Mouse (Mus musculus) forebrain, embryonic 11.5 days (tissue): Measurements from ENCODE around the gene Trappc13. TPM values are rescaled to one million over a fixed set of nuclear protein-coding genes. Genes with fewer than 3 reads are reported as not detected.
"Not testable (repeated sequence)": the region's sequence is repeated elsewhere in the genome, so short reads cannot be mapped to it uniquely, and the experiment has no call there.

ENCODE experiments used
- ATAC-seq: fragments of 200-750 bp; cut with Nextera tagmentation; replicated peaks from 2 replicates; pipeline ENCODE4 v1.8.0; 2017; ENCODE audit warnings: moderate TSS enrichment; ENCODE audit not compliant: low FRiP score
- DNase-seq: peaks from one replicate; pipeline ENCODE4 v3.0.0-alpha.2; 2017; ENCODE audit warnings: low spot score
- H3K27ac ChIP-seq: fragments of 300-500 bp; sonication (generic); 2 replicates; pipeline ENCODE4 v1.5.1; 2014; ENCODE audit warnings: low read depth, low read length
- H3K27me3 ChIP-seq: fragments of 300-500 bp; sonication (generic); 2 replicates; pipeline ENCODE4 v1.6.1; 2014; ENCODE audit warnings: mild to moderate bottlenecking, low read length, mixed read lengths; ENCODE audit not compliant: control insufficient read depth, insufficient read depth
- H3K36me3 ChIP-seq: fragments of 300-500 bp; sonication (generic); 2 replicates; pipeline ENCODE4 v1.6.1; 2014; ENCODE audit warnings: mild to moderate bottlenecking, low read length, moderate library complexity, mixed read lengths; ENCODE audit not compliant: control insufficient read depth, insufficient read depth
- H3K4me1 ChIP-seq: fragments of 300-500 bp; sonication (generic); replicated peaks from 2 replicates; pipeline ENCODE4 v1.6.1; 2014; ENCODE audit warnings: low read length, mixed read lengths; ENCODE audit not compliant: control insufficient read depth, insufficient read depth
- H3K4me2 ChIP-seq: fragments of 300-500 bp; sonication (generic); 2 replicates; pipeline ENCODE4 v1.6.1; 2014; ENCODE audit warnings: low read depth, mild to moderate bottlenecking, low read length, moderate library complexity, mixed read lengths; ENCODE audit not compliant: severe bottlenecking
- H3K4me3 ChIP-seq: fragments of 300-500 bp; sonication (generic); 2 replicates; pipeline ENCODE4 v1.5.1; 2014; ENCODE audit warnings: low read depth, low read length
- H3K9ac ChIP-seq: fragments of 300-500 bp; sonication (generic); 2 replicates; pipeline ENCODE4 v1.6.1; 2014; ENCODE audit warnings: low read length
- H3K9me3 ChIP-seq: fragments of 300-500 bp; sonication (generic); 2 replicates; pipeline ENCODE4 v1.6.1; 2016; ENCODE audit warnings: low read length, mixed read lengths; ENCODE audit not compliant: control insufficient read depth
- WGBS: fragments of 180-500 bp; shearing (Covaris S2); extraction: QIAGEN DNeasy Blood & Tissue Kit; methylation state at CpG from one replicate; pipeline ENCODE4 v1.1.7; 2014; 5-methylcytosine and 5-hydroxymethylcytosine counted together
- polyA plus RNA-seq: library from polyadenylated mRNA; unstranded; fragments of >200 nt; fragmentation: Nextera tagmentation; extraction: Ambion mirVana; gene quantifications from 2 replicates; pipeline ENCODE4 v1.2.1, GENCODE M21; 2014

Gene Trappc13
- polyA plus RNA-seq: 85.0 and 101 TPM in 2 replicates

DNA sequence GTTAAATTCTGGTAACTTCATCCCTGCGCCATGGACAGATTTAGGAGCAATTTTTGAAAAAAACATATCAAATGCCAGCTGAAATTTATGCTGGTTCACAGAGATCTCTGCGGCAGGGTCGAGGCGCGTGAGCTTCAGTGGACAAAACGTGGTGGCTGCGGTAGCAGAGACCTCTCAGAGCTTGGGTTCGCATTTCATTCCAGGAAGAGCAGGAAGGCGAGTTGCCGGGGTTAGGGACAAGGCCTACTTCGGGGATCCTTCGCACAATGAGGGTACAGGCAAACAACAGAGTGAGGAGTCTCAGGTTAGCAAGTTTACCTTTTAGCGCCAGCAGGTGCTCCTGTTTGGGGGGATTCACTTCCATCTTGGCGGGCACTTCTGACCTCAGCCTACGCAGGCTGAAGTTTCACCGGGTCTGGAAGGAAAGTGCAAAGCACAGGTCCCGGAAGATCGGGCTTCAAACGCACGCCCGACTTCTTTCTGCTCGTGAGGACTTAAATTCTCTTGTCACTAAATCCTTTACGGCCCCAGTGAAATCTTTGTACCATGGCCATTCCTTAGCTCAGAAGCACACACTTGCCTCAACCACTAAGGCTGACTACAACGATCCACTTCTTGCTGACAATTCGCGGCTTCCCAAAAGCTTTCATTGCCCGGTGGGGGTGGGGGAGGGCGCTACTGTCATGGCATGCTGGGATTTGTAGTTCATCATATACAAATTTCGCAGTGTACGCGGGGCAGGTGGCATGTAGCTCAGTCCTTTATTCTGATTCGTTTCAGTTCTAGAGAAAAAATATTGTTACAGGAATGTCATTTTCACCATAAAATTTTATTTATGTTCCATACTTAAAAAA is at the start of gene Trappc13:
Gene Trappc13 (minus strand): TSS at position 674 of the 854 bp plus-strand sequence.
- Histone ChIP-seq H3K4me1 (no peaks in the 10 kb centered on the region), H3K9ac (peak within 1 kb of the TSS; percentile 74), H3K4me3 (peak within 1 kb of the TSS; percentile 79), H3K36me3 (no peaks in the 10 kb centered on the region), H3K9me3 (no peaks in the 10 kb centered on the region), H3K4me2 (peak within 1 kb of the TSS; percentile 71), H3K27me3 (no peaks in the 10 kb centered on the region), H3K27ac (peak within 1 kb of the TSS; percentile 50; the same call in 1 of the 2 replicates)
- DNase-seq: peak; percentile 88
- under 1% methylated on average over 32 of the region's 32 CpGs for WGBS
- peak; percentile 89 for ATAC-seq

DNA sequence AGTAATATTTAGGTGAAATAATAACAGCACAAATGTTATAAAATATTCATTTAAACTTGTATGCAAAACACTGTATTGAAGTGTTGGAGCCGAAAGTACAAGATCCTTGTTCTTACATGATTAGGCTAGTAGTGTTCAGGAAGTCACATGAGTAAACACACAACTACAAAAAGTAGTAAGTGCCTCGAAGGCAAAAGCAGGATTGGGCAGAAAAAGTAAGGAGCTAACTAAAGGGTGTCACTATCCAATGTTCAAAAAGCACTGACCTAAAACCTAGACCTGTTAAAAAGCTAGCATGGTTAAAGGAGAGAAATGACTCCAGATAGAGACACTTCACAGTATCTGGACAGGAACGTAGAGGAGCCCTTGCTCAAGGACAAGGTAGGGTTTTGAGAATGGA is 49.2 kb upstream of the Trappc13 start:
- no peak overlapping the region for H3K27ac ChIP-seq
- H3K9me3 ChIP-seq: no peaks in the 10 kb centered on the region
- H3K9ac ChIP-seq: peak overlapping the region; percentile 88; the same call in 1 of the 2 replicates
- H3K4me3 ChIP-seq: peak overlapping the region; percentile 72
- H3K4me1 ChIP-seq: peaks cover 3% of the 10 kb centered on the region; the same call in 1 of the 2 replicates
- peak overlapping the region; percentile 65 for H3K4me2 ChIP-seq
- WGBS: 64% methylated on average over 3 of the region's 3 CpGs
- DNase-seq (no peak), ATAC-seq (no peak)
- no peaks in the 10 kb centered on the region for H3K27me3 ChIP-seq
- no peaks in the 10 kb centered on the region for H3K36me3 ChIP-seq

DNA sequence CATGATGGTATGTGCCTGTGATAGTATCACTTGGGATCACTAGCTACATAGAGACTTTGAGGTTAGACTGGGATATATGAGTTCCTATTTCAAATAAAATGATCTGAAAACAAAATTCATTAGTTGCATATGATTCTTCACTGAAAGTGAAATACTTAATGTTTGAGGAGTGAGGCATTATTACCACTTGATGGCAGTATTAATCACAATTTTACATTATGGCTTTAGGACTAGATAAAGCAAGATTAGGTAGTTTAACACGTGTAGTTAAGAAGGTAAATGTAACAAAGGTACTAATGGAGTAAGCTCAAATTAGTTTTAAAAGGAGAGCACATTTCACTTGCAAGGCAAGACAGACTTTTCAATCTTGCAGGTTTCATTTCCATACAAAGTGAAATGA is 26.0 kb upstream of the Trappc13 start:
- H3K36me3 ChIP-seq: no peaks in the 10 kb centered on the region
- no peak for DNase-seq
- H3K4me1 ChIP-seq: no peaks in the 10 kb centered on the region
- no peak overlapping the region for H3K4me2 ChIP-seq
- no peak overlapping the region for H3K4me3 ChIP-seq
- H3K9me3 ChIP-seq: no peaks in the 10 kb centered on the region
- WGBS: 83% methylated on average over 1 of the region's 1 CpGs
- no peak overlapping the region for H3K27ac ChIP-seq
- no peak for ATAC-seq
- no peaks in the 10 kb centered on the region for H3K27me3 ChIP-seq
- H3K9ac ChIP-seq: no peak overlapping the region

DNA sequence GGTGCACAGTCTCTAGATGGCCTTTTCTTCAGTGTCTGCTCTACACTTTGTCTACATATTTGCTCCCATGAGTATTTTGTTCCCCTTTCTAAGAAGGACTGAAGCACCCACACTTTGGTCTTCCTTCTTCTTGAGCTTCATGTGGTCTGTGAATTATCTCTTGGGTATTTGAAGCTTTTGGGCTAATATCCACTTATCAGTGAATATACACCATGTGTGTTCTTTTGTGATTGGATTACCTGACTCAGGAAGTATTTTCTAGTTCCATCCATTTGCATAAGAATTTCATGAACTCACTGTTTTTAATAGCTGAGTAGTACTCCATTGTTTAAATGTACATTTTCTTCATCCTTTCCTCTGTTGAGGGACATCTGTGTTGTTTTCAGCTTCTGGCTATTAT is 17.6 kb upstream of the Trappc13 start:
- not testable (repeated sequence) for H3K9me3 ChIP-seq, H3K9ac ChIP-seq, H3K36me3 ChIP-seq, ATAC-seq, H3K4me3 ChIP-seq, H3K4me1 ChIP-seq, H3K27me3 ChIP-seq, DNase-seq, H3K4me2 ChIP-seq, H3K27ac ChIP-seq

DNA sequence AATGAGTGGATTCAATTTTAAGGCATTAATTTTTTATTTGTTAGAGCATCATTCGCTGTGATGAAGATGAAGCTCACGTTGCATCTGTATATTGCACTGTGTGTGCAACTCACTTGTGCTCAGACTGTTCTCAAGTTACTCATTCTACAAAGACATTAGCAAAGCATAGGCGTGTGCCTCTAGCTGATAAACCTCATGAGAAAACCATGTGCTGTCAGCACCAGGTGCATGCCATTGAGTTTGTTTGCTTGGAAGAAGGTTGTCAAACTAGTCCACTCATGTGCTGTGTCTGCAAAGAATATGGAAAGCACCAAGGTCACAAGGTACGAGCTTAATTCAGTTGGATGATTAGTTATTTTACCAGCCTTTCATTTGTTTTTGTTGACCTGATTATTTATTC is 9.1 kb upstream of the Trappc13 start:
- DNase-seq (no peak), ATAC-seq (no peak)
- Histone ChIP-seq H3K4me2 (no peak overlapping the region), H3K27me3 (no peaks in the 10 kb centered on the region), H3K27ac (no peak overlapping the region), H3K9ac (no peak overlapping the region), H3K4me3 (no peak overlapping the region), H3K36me3 (no peaks in the 10 kb centered on the region; the same call in 1 of the 2 replicates), H3K9me3 (no peaks in the 10 kb centered on the region), H3K4me1 (no peaks in the 10 kb centered on the region)
- WGBS: 88% methylated on average over 4 of the region's 4 CpGs

DNA sequence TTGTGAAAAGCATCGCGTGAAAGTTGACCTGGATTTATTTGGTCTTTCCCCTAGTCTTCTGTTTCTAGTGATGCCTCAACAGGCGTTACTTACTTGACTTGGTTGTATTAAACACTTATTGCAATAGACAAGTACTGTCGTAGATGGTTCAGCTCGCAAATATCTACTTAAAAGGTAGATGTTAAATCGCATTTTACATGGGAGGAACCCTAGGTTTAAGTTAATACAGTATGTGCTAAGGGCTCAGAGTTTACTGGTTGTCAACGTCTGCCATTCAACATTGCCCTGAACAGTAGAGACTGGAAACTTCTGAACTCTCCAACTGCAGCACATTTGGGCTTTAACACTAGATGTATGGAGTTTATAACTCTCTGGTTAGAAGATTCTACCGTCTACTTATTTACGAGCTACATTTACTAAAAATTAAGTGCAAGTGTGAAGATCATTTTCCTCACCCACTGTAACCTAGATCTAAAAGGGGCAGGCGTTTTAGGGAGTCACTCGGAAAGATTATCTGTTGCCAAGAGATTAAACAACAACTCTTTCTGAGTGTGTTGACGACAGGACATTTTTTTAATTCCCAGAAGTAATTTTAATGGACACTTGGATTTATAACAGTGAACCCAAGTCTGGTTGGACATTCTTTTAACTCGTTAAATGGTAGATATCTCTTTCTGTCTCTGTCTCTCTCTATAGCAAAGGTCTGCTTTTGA is 1.1 kb upstream of the Trappc13 start:
- H3K36me3 ChIP-seq: no peaks in the 10 kb centered on the region
- 23% methylated on average over 13 of the region's 13 CpGs for WGBS
- DNase-seq (no peak), ATAC-seq (no peak)
- H3K9me3 ChIP-seq: no peaks in the 10 kb centered on the region
- H3K4me2 ChIP-seq: peak overlapping the region; percentile 54
- H3K4me1 ChIP-seq: no peaks in the 10 kb centered on the region
- H3K9ac ChIP-seq: peak overlapping the region; percentile 74
- H3K27me3 ChIP-seq: no peaks in the 10 kb centered on the region
- peak overlapping the region; percentile 50; the same call in 1 of the 2 replicates for H3K27ac ChIP-seq
- peak overlapping the region; percentile 79 for H3K4me3 ChIP-seq

DNA sequence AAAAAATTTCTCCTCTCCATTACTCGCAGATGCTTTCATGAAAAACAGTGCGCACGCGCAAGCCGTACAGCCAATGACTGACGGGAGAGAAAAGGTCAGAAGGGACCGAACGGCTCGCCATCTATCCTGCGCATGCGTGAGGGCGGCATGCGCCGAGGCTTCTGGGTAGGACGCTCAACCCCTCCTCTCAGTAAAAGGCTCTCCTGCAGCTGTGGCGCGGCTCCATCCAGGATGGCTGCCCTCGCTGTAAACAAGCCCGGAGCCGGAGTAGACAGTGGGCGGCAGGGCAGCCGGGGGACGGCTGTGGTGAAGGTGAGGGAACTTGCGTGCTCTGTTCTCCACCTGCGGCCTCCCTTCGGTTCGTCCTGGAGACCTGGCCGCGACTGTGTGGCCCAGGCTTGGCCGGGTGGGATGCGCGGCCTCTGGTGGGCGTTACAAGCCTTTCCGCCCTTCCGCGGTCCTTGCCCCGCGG is 417 bp upstream of the Trappc13 start, which contains the start of gene Trim23:
Gene Trim23 (plus strand): TSS at position 148 of the 472 bp plus-strand sequence.
- no peaks in the 10 kb centered on the region for H3K27me3 ChIP-seq
- H3K4me1 ChIP-seq: no peaks in the 10 kb centered on the region
- peak within 1 kb of the TSS; percentile 74 for H3K9ac ChIP-seq
- DNase-seq: peak; percentile 97
- H3K4me2 ChIP-seq: peak within 1 kb of the TSS; percentile 71
- peak within 1 kb of the TSS; percentile 50; the same call in 1 of the 2 replicates for H3K27ac ChIP-seq
- no peaks in the 10 kb centered on the region for H3K36me3 ChIP-seq
- WGBS: under 1% methylated on average over 38 of the region's 38 CpGs
- peak; percentile 98 for ATAC-seq
- H3K4me3 ChIP-seq: peak within 1 kb of the TSS; percentile 79
- no peaks in the 10 kb centered on the region for H3K9me3 ChIP-seq

DNA sequence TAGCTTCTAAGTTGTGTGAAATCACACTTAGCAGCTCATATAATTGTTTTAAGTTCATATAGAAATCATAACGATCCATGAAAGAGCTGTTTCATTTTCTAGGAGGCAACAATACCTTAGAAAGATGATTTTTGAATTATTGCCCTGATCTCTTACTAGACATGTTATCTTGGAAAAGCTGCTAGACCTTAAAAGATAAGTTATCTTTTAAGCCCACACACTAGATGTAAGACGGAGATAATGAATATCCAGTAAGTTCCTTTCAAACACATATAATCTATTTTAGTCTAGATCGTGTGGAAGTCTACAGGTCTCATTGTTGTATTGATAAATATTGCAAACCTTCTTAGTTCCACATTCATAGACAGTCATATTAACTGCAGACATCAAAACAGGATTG is 1.4 kb downstream of the Trappc13 start:
- Histone ChIP-seq H3K9ac (peak overlapping the region; percentile 46), H3K36me3 (no peaks in the 10 kb centered on the region), H3K27me3 (no peaks in the 10 kb centered on the region), H3K9me3 (no peaks in the 10 kb centered on the region), H3K4me1 (no peaks in the 10 kb centered on the region), H3K4me2 (peak overlapping the region; percentile 52), H3K27ac (no peak overlapping the region), H3K4me3 (peak overlapping the region; percentile 79)
- DNase-seq (no peak), ATAC-seq (no peak)
- WGBS: 83% methylated on average over 3 of the region's 3 CpGs
